Mouse (Mus musculus): ENCODE results near the gene Ghrhr.

DNA sequence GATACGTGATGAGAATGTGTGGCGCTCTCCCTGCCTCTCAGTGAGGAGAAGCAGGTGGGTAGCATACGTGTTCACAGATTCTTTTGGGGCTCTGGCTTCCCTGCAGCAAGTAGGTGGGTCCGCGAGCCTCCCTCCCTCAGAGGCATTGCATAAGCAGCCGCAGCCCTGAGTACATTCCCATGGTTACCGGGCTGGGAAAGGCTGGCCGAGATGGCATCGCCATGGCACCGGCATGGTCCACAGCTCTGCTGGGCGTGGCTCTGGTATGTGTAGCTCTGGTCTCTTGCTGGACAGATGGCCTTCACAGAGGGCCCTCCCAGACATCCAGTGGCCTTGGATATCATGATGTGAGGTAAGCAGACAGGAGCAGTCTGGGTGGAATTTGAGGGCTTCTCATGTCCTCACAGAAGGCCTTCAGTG, 20.5 kb downstream of the Ghrhr start:
- TF ChIP-seq POLR2A (IDR thresholded peaks at IDR 0.05; ENCODE audit: control insufficient read depth, extremely low read depth, insufficient read depth, low read length, poor library complexity): no peak
- TF ChIP-seq CTCF (IDR thresholded peaks at IDR 0.05; ENCODE audit: borderline replicate concordance, control insufficient read depth, extremely low read depth, insufficient read depth, low read length, poor library complexity): no peak
